Mouse (Mus musculus): ENCODE results near the gene Slc25a21. TPM values are rescaled to one million over a fixed set of nuclear protein-coding genes. Genes with fewer than 3 reads are reported as not detected.

Slc25a21 gene
- polyA plus RNA-seq, 1 experiment from 2014 or later: 1.2 TPM

GRCm38 (mm10) chr12:56876549-56876948 is 320.7 kb downstream of the Slc25a21 start:
- Histone ChIP-seq H3K27me3 (replicated peaks) (no peaks in the 10 kb centered on the region), H3K4me1 (replicated peaks) (no peaks in the 10 kb centered on the region), H3K4me3 (no peak overlapping the region), H3K4me2 (no peak overlapping the region), H3K36me3 (no peaks in the 10 kb centered on the region), H3K9me3 (replicated peaks) (no peaks in the 10 kb centered on the region), H3K9ac (no peak overlapping the region), H3K27ac (ENCODE audit: poor library complexity, severe bottlenecking) (no peak overlapping the region)
- 73% methylated on average over 7 of the region's 7 CpGs for WGBS
- no peak for ATAC-seq (ENCODE audit: insufficient number of reproducible peaks, low FRiP score)

GRCm38 (mm10) chr12:56873204-56873603 is 324.1 kb downstream of the Slc25a21 start:
- Histone ChIP-seq H3K4me3 (no peak overlapping the region), H3K9ac (no peak overlapping the region), H3K27me3 (replicated peaks) (no peaks in the 10 kb centered on the region), H3K27ac (ENCODE audit: poor library complexity, severe bottlenecking) (no peak overlapping the region), H3K9me3 (replicated peaks) (no peaks in the 10 kb centered on the region), H3K36me3 (no peaks in the 10 kb centered on the region), H3K4me1 (replicated peaks) (no peaks in the 10 kb centered on the region), H3K4me2 (no peak overlapping the region)
- no peak for ATAC-seq (ENCODE audit: insufficient number of reproducible peaks, low FRiP score)

- no peaks in the 10 kb centered on the region for H3K4me1 ChIP-seq (replicated peaks)
- no peaks in the 10 kb centered on the region for H3K36me3 ChIP-seq
- H3K27me3 ChIP-seq (replicated peaks): no peaks in the 10 kb centered on the region
- no peak overlapping the region for H3K9ac ChIP-seq
- 74% methylated on average over 3 of the region's 3 CpGs for WGBS
- no peaks in the 10 kb centered on the region for H3K9me3 ChIP-seq (replicated peaks)
- H3K4me2 ChIP-seq: no peak overlapping the region
- H3K4me3 ChIP-seq: no peak overlapping the region
- ATAC-seq (ENCODE audit: insufficient number of reproducible peaks, low FRiP score): no peak
- no peak overlapping the region for H3K27ac ChIP-seq (ENCODE audit: poor library complexity, severe bottlenecking)
These were observed 326.7 kb downstream of the Slc25a21 start for GRCm38 (mm10) chr12:56870569-56870968.

- no peaks in the 10 kb centered on the region for H3K4me1 ChIP-seq (replicated peaks)
- no peak overlapping the region for H3K9ac ChIP-seq
- H3K27ac ChIP-seq (ENCODE audit: poor library complexity, severe bottlenecking): no peak overlapping the region
- H3K27me3 ChIP-seq (replicated peaks): no peaks in the 10 kb centered on the region
- H3K9me3 ChIP-seq (replicated peaks): no peaks in the 10 kb centered on the region
- no peaks in the 10 kb centered on the region for H3K36me3 ChIP-seq
- ATAC-seq (ENCODE audit: insufficient number of reproducible peaks, low FRiP score): no peak
- H3K4me2 ChIP-seq: no peak overlapping the region
- WGBS: 75% methylated on average over 4 of the region's 4 CpGs
- H3K4me3 ChIP-seq: no peak overlapping the region
These were observed 333.3 kb downstream of the Slc25a21 start for GRCm38 (mm10) chr12:56863873-56864562.

GRCm38 (mm10) chr12:56852679-56853078 is 344.6 kb downstream of the Slc25a21 start:
- H3K27me3 ChIP-seq (replicated peaks): no peaks in the 10 kb centered on the region
- H3K9me3 ChIP-seq (replicated peaks): no peaks in the 10 kb centered on the region
- H3K4me2 ChIP-seq: no peak overlapping the region
- H3K4me1 ChIP-seq (replicated peaks): no peaks in the 10 kb centered on the region
- no peak for ATAC-seq (ENCODE audit: insufficient number of reproducible peaks, low FRiP score)
- H3K27ac ChIP-seq (ENCODE audit: poor library complexity, severe bottlenecking): no peak overlapping the region
- H3K36me3 ChIP-seq: no peaks in the 10 kb centered on the region
- no peak overlapping the region for H3K9ac ChIP-seq
- H3K4me3 ChIP-seq: no peak overlapping the region
- WGBS: 59% methylated on average over 4 of the region's 4 CpGs

GRCm38 (mm10) chr12:56851464-56851863 is 345.8 kb downstream of the Slc25a21 start:
- Histone ChIP-seq H3K4me2 (no peak overlapping the region), H3K36me3 (no peaks in the 10 kb centered on the region), H3K9ac (no peak overlapping the region), H3K4me1 (replicated peaks) (no peaks in the 10 kb centered on the region), H3K9me3 (replicated peaks) (no peaks in the 10 kb centered on the region), H3K4me3 (no peak overlapping the region), H3K27me3 (replicated peaks) (no peaks in the 10 kb centered on the region), H3K27ac (ENCODE audit: poor library complexity, severe bottlenecking) (no peak overlapping the region)
- WGBS: 65% methylated on average over 3 of the region's 3 CpGs
- no peak for ATAC-seq (ENCODE audit: insufficient number of reproducible peaks, low FRiP score)

- H3K4me2 ChIP-seq: no peak overlapping the region
- H3K36me3 ChIP-seq: no peaks in the 10 kb centered on the region
- 66% methylated on average over 1 of the region's 1 CpGs for WGBS
- no peak overlapping the region for H3K4me3 ChIP-seq
- H3K4me1 ChIP-seq (replicated peaks): peaks cover 3% of the 10 kb centered on the region; the same call in 1 of the 2 replicates
- no peaks in the 10 kb centered on the region for H3K27me3 ChIP-seq (replicated peaks)
- no peaks in the 10 kb centered on the region for H3K9me3 ChIP-seq (replicated peaks)
- H3K9ac ChIP-seq: no peak overlapping the region
- H3K27ac ChIP-seq (ENCODE audit: poor library complexity, severe bottlenecking): no peak overlapping the region
- no peak for ATAC-seq (ENCODE audit: insufficient number of reproducible peaks, low FRiP score)
These were observed 367.3 kb downstream of the Slc25a21 start for GRCm38 (mm10) chr12:56829945-56830344.

DNA sequence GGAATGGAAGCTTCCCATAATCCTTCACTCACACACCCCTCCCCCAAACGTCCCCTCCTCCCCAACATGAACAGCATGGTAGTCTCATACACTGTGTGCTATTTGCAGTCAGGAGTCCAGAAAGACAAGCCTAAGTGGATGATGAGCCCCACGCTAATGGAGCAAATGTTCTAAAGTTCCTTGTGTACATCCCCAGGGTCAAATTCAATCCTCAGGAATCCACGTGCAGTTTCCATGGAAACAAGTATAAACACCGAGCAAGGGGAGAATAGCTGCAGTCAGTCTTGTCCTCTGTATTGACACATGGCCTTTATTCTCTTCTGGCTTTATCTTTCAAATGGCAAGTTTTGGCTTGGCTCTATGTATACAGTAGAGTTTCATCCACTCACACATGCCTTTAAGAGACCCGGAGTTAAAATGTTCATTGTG is 367.8 kb downstream of the Slc25a21 start:
- no peak overlapping the region for H3K9ac ChIP-seq
- no peaks in the 10 kb centered on the region for H3K27me3 ChIP-seq (replicated peaks)
- peaks cover 3% of the 10 kb centered on the region; the same call in 1 of the 2 replicates for H3K4me1 ChIP-seq (replicated peaks)
- no peak overlapping the region for H3K4me3 ChIP-seq
- H3K9me3 ChIP-seq (replicated peaks): no peaks in the 10 kb centered on the region
- no peaks in the 10 kb centered on the region for H3K36me3 ChIP-seq
- no peak for ATAC-seq (ENCODE audit: insufficient number of reproducible peaks, low FRiP score)
- 32% methylated on average over 5 of the region's 5 CpGs for WGBS
- no peak overlapping the region for H3K27ac ChIP-seq (ENCODE audit: poor library complexity, severe bottlenecking)
- H3K4me2 ChIP-seq: no peak overlapping the region

GRCm38 (mm10) chr12:56827808-56828384 is 369.4 kb downstream of the Slc25a21 start:
- no peak for ATAC-seq (ENCODE audit: insufficient number of reproducible peaks, low FRiP score)
- no peak overlapping the region for H3K27ac ChIP-seq (ENCODE audit: poor library complexity, severe bottlenecking)
- 92% methylated on average over 8 of the region's 8 CpGs for WGBS

DNA sequence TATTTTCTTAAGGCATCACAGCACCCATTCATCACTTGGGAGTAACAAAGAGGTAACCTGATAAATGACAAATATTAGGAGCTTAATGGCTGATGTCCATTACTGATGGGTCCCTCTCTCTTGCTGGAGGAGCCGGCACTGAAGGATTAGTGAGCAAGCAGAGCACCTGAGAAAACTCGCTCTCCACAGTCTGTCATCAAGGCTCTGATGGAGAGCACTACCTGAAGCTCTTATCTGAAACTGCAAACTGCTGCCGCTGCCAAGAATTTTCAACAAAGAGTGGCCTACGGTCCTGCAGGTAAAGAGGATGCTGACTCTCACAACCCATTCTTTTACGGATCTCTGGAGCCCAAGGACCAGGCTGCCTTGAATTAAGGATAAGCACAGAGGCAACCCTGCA is 372.6 kb downstream of the Slc25a21 start:
- H3K4me1 ChIP-seq (replicated peaks): peaks cover 6% of the 10 kb centered on the region; the same call in 1 of the 2 replicates
- no peaks in the 10 kb centered on the region for H3K27me3 ChIP-seq (replicated peaks)
- no peaks in the 10 kb centered on the region for H3K36me3 ChIP-seq
- H3K9me3 ChIP-seq (replicated peaks): no peaks in the 10 kb centered on the region
- H3K27ac ChIP-seq (ENCODE audit: poor library complexity, severe bottlenecking): no peak overlapping the region
- 38% methylated on average over 5 of the region's 5 CpGs for WGBS
- H3K4me2 ChIP-seq: no peak overlapping the region
- H3K4me3 ChIP-seq: no peak overlapping the region
- H3K9ac ChIP-seq: no peak overlapping the region
- ATAC-seq (ENCODE audit: insufficient number of reproducible peaks, low FRiP score): no peak

More at GRCm38 (mm10) chr12:56827808-56828384, 369.4 kb downstream of the Slc25a21 start:
- Histone ChIP-seq H3K36me3 (no peaks in the 10 kb centered on the region), H3K4me3 (no peak overlapping the region), H3K4me2 (no peak overlapping the region), H3K27me3 (replicated peaks) (no peaks in the 10 kb centered on the region), H3K9ac (no peak overlapping the region), H3K9me3 (replicated peaks) (no peaks in the 10 kb centered on the region), H3K4me1 (replicated peaks) (peaks cover 6% of the 10 kb centered on the region; the same call in 1 of the 2 replicates)

- no peak for ATAC-seq (ENCODE audit: insufficient number of reproducible peaks, low FRiP score)
- Histone ChIP-seq H3K4me3 (no peak overlapping the region), H3K9ac (no peak overlapping the region), H3K27ac (ENCODE audit: poor library complexity, severe bottlenecking) (no peak overlapping the region), H3K9me3 (replicated peaks) (no peaks in the 10 kb centered on the region), H3K4me1 (replicated peaks) (0 out of 2 replicates have a peak, but pooled peaks cover 3% of the 10 kb centered on the region), H3K27me3 (replicated peaks) (no peaks in the 10 kb centered on the region), H3K36me3 (no peaks in the 10 kb centered on the region), H3K4me2 (no peak overlapping the region)
- 75% methylated on average over 2 of the region's 2 CpGs for WGBS
These were observed 375.1 kb downstream of the Slc25a21 start for GRCm38 (mm10) chr12:56822122-56822521.

Data from heart, embryonic 12.5 days (tissue).